Mouse (Mus musculus) embryo, embryonic 11.5 days (tissue): Measurements from ENCODE around the gene Cyp46a1.

Experiments
- DNase-seq: peaks from one replicate; pipeline ENCODE4 v3.0.0-alpha.2; 2012; ENCODE audit warnings: low read depth, low spot score

Cyp46a1 gene

DNA sequence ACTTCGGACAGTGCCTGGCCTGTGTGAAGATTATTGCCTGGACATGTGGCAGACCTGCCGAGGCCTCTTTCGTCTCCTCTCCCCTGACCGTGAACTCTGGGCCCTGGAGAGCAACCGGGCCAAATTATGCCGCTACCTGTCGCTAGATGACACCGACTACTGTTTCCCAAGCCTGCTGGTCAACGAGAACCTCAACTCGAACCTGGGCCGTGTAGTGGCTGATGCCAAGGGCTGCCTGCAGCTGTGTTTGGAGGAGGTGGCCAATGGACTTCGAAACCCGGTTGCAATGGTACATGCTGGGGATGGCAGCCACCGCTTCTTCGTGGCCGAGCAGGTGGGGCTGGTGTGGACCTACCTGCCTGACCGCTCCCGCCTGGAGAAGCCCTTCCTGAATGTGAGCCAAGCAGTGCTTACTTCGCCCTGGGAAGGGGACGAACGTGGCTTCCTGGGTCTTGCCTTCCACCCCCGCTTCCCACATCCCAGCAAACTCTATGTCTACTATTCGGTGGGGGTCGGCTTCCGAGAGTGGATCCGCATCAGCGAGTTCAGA lies 22.4 kb upstream of the Cyp46a1 start:
- DNase-seq = no peak

DNA sequence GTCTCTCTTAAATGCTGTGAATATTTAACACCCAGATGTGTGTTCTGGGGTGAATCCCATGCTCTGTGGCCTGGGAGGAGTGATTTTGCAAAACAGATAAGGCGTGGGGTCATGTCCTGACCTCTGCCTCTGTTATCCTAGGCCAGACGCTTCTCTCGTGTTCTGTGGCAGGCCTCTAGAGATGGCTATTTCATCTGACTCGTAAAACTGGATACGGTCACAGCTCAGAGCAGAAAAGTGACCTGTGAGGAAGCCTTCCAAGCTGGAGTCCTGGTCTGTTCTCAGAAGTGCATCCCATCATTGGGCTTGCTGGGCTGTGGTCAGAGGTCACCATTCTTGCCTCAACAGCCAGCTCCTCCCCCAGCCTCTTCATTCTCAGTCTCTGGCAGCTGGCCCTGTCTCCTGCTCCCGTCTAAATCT lies 21.7 kb upstream of the Cyp46a1 start:
- DNase-seq = no peak

DNA sequence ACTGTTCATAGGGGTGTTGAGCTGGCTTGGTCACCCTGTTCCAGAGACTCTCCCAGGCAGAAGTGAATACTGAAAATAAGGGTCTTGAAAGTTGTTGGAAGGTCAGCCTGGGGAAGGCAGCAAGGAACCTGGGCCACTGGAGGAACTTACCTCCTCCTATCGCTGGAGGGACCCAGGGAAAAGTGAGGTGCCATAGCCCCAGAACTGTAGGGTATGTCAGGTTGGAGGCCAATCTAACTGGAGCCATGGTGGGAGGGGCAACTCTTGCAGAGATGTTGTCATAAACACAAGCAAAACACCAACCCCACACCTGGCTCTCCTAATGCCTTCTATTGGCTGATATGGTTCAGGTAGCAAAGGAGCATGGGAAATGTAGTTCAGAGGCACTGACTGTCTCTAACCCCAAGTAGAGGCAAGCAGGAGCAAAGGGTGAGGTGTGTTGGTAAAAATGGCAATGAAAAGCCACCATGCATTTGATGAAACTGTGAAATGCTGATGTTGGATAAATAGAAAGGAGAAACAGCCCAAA lies 20.9 kb upstream of the Cyp46a1 start:
- no peak for DNase-seq

- DNase-seq = no peak
Measured at GRCm38 (mm10) chr12:108315818-108316217, 18.4 kb upstream of the Cyp46a1 start.

DNA sequence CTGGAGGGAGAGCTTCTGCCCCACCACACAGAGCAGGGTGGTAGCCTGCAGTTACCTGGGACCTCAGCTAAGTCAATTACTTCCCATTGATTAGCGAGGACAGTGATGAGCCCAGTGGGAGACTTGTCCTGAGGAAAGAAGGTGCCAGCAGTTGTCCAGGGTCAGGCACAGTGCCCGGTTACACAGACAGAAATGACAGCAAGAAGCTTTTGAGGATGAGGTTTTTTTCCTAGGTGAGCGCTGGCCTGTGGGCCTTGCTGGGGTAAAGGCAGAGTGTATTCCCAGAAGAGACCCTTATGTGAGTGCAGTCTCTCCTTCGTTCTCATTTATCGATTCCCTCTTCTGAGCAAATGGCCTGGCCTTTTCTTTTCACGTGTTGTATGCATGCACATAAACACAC lies 17.5 kb upstream of the Cyp46a1 start:
- no peak for DNase-seq

- no peak for DNase-seq
Measured at GRCm38 (mm10) chr12:108317201-108317738, 16.9 kb upstream of the Cyp46a1 start.

GRCm38 (mm10) chr12:108317826-108318430 lies 16.3 kb upstream of the Cyp46a1 start:
- DNase-seq = no peak

DNA sequence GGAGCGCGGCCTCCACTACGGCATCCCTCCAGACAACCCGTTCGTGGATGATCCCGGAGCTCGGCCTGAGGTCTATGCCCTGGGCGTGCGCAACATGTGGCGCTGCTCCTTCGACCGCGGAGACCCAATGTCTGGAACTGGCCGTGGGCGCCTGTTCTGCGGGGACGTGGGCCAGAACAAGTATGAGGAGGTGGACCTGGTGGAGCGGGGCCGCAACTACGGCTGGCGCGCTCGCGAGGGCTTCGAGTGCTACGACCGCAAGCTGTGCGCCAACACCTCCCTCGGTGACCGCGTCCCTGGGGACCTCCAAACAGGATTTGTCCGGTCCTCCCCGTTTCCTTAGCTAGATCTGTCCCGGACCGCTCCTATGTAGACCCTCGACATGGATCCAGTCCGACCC lies 15.7 kb upstream of the Cyp46a1 start:
- no peak for DNase-seq

DNA sequence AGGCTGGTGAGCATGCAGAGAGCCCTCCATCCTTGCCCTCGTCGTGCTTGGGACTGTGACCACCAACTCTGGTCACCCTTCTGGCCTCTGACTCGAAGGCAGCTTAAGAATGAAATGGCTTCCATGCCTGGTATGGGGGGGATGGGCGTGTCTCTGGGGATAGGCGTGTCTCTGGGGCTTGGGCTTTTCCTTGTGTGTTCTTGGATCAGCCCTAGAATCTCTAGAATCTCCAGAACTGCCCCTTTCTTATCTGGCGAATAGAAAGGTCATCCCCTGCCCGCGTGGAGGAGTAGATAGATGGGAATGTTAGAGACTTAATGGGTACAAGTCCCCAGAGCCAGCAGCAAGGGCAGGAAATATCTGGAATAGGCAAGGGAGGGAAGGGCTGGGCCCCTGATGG lies 14.1 kb upstream of the Cyp46a1 start:
- no peak for DNase-seq

DNA sequence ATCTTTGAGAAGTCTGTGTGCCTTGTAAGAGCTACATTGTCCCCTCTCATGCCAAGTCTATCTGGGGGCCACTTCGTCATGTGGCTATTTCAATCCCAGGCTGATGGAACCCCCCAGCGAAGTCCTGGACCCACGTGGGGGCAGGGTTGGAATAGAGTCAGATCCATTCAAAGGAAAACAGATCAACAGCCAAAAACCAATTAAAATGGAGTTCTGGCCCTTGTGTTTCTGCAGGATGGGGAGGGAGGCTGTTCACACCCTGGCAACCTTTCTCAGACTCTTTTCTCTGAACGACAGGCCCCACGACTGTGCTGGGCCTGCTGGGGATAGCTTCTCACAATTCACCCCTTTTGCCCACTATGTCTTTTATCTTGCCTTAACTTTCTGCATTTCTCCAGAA lies 7.8 kb upstream of the Cyp46a1 start:
- no peak for DNase-seq

DNA sequence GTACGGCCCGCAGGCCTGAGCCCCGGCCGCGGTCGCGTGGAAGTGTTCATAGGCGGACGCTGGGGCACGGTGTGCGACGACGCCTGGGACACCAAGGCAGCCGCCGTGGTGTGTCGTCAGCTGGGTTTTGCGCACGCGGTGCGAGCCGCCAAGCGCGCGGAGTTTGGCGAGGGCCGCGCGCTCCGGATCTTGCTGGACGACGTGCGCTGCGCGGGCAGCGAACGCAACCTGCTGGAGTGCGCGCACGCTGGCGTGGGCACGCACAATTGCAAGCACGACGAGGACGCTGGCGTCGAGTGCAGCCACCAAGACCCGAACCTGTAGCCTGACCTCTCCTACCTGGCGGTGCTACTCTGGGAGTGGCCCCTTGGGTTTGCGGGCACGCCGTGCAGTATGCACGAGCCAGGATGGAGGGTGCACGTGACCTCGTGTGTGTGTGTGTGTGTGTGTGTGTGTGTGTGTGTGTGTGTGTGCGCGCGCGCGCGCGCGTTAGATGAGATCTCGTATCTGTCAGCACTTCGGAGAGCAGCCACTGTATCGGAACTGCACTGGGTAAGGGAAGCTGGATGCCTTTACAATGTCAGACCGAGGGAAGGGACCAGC lies 6.2 kb upstream of the Cyp46a1 start:
- DNase-seq = no peak

DNA sequence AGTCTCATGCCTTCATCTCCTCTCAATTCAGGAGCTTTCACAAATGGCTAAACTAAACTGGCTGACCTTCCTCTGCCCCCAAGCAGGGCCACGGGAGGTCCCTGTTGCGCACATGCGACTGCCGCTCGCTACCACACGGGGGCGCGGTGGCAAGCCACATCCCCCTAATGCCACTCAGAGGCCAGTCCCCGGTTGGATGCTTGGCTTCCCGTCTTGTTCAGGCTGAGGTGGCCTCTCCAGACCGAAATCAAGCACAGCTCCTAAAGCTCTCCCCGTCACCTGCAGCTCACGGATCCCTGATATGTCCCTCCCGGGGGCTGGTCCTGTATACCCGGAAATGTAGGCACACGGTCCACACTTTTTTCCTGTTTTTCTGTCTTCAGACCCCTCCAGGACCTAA lies 1.1 kb upstream of the Cyp46a1 start:
- peak; percentile 68 for DNase-seq

GRCm38 (mm10) chr12:108333481-108333882 lies 699 bp upstream of the Cyp46a1 start:
- DNase-seq = no peak

GRCm38 (mm10) chr12:108334529-108334928 lies 348 bp downstream of the Cyp46a1 start:
- DNase-seq = no peak

- no peak for DNase-seq
Measured at GRCm38 (mm10) chr12:108338572-108339190, 4.5 kb downstream of the Cyp46a1 start.

- DNase-seq = no peak
Measured at GRCm38 (mm10) chr12:108348151-108348550, 14.0 kb downstream of the Cyp46a1 start.

- DNase-seq = no peak
Measured at GRCm38 (mm10) chr12:108349026-108349425, 14.8 kb downstream of the Cyp46a1 start.

- DNase-seq = no peak
Measured at GRCm38 (mm10) chr12:108350931-108351330, 16.8 kb downstream of the Cyp46a1 start.

GRCm38 (mm10) chr12:108352371-108353136 lies 18.4 kb downstream of the Cyp46a1 start:
- DNase-seq = no peak

- no peak for DNase-seq
Measured at GRCm38 (mm10) chr12:108354284-108354683, 20.1 kb downstream of the Cyp46a1 start.

- no peak for DNase-seq
Measured at GRCm38 (mm10) chr12:108355271-108355670, 21.1 kb downstream of the Cyp46a1 start.

- no peak for DNase-seq
Measured at GRCm38 (mm10) chr12:108355986-108356385, 21.8 kb downstream of the Cyp46a1 start.
